Mouse (Mus musculus) midbrain, embryonic 13.5 days (tissue): ENCODE results near the gene Plod2. TPM values are rescaled to one million over a fixed set of nuclear protein-coding genes. Genes with fewer than 3 reads are reported as not detected.

Source experiments
- ATAC-seq: fragments of 200-750 bp; cut with Nextera tagmentation; 2 replicates; pipeline ENCODE4 v1.8.0; 2017; ENCODE audit warnings: mild to moderate bottlenecking, moderate TSS enrichment, moderate library complexity
- H3K27ac ChIP-seq: fragments of 300-500 bp; sonication (generic); 2 replicates; pipeline ENCODE4 v1.5.1; 2015; ENCODE audit warnings: inconsistent platforms, mild to moderate bottlenecking, moderate library complexity
- H3K27me3 ChIP-seq: fragments of 300-500 bp; sonication (generic); 2 replicates; pipeline ENCODE4 v1.6.1; 2015; ENCODE audit warnings: mild to moderate bottlenecking, inconsistent platforms
- H3K36me3 ChIP-seq: fragments of 300-500 bp; sonication (generic); 2 replicates; pipeline ENCODE4 v1.6.1; 2015; ENCODE audit warnings: mild to moderate bottlenecking, inconsistent platforms
- H3K4me1 ChIP-seq: fragments of 300-500 bp; sonication (generic); replicated peaks from 2 replicates; pipeline ENCODE4 v1.6.1; 2015; ENCODE audit warnings: inconsistent platforms
- H3K4me2 ChIP-seq: fragments of 300-500 bp; sonication (generic); replicated peaks from 2 replicates; pipeline ENCODE4 v1.6.1; 2015; ENCODE audit warnings: moderate library complexity, mild to moderate bottlenecking, inconsistent platforms
- H3K4me3 ChIP-seq: fragments of 300-500 bp; sonication (generic); replicated peaks from 2 replicates; pipeline ENCODE4 v1.5.1; 2015; ENCODE audit warnings: mild to moderate bottlenecking, inconsistent platforms
- H3K9ac ChIP-seq: fragments of 300-500 bp; sonication (generic); replicated peaks from 2 replicates; pipeline ENCODE4 v1.6.1; 2015; ENCODE audit warnings: mild to moderate bottlenecking, inconsistent platforms
- H3K9me3 ChIP-seq: fragments of 300-500 bp; sonication (generic); 2 replicates; pipeline ENCODE4 v1.6.1; 2016; ENCODE audit warnings: mild to moderate bottlenecking, inconsistent platforms
- WGBS: fragments of 180-500 bp; shearing (Covaris S2); methylation state at CpG from one replicate; pipeline ENCODE4 v1.1.7; 2015; 5-methylcytosine and 5-hydroxymethylcytosine counted together
- polyA plus RNA-seq: library from polyadenylated mRNA; unstranded; fragments of >200 nt; fragmentation: Nextera tagmentation; extraction: Ambion mirVana; gene quantifications from 2 replicates; pipeline ENCODE4 v1.2.1, GENCODE M21; 2015

Gene Plod2
- polyA plus RNA-seq, 1 experiment from 2014 or later = 11.1 TPM

DNA sequence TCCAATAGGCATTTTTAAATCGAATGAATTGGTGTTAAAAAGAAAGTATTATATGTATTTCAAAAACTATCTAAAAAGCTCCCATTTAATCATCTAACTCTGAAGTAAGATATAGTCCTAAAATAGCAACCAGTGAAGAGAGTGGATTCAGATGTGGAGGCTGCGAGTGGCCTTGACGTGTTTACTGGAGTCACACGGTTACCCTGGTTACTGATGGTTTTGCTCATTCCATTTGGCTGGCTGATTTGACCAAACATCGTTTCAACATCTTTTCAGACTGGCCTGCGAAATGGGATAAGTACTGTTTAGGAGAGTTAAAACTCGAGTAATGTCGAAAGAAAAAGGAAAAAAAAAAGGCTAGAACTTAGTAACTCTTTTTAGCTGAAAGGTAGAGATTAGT, 71.2 kb downstream of the Plod2 start:
- Histone ChIP-seq H3K4me3 (no peak overlapping the region), H3K9me3 (no peaks in the 10 kb centered on the region), H3K36me3 (no peaks in the 10 kb centered on the region), H3K4me2 (no peak overlapping the region), H3K27me3 (no peaks in the 10 kb centered on the region), H3K4me1 (no peaks in the 10 kb centered on the region), H3K9ac (no peak overlapping the region), H3K27ac (no peak overlapping the region)
- ATAC-seq = no peak
- 76% methylated on average over 8 of the region's 8 CpGs for WGBS

DNA sequence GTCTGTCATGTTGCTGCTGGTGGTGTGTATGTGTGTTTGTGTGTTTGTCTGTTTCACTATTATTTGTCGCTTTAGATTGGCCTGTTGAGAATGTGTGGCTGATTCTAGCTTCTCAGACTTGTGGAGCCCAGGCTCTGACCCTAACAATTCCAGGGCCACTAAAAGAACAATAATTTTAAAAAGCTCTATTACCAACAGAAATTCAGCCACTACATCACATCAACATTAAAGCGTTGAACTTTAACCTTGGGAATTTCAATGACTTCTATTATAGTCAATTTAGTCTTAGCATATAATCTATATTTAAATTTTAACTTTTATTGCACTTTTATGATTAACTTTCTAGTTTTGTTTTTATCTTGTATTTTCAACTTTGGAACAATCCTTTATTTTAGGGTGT, 74.4 kb downstream of the Plod2 start:
- Histone ChIP-seq H3K9ac (no peak overlapping the region), H3K36me3 (no peaks in the 10 kb centered on the region), H3K9me3 (no peaks in the 10 kb centered on the region), H3K4me1 (no peaks in the 10 kb centered on the region), H3K27ac (no peak overlapping the region), H3K4me2 (no peak overlapping the region), H3K27me3 (no peaks in the 10 kb centered on the region), H3K4me3 (no peak overlapping the region)
- no peak for ATAC-seq
- WGBS = 93% methylated on average over 2 of the region's 2 CpGs

DNA sequence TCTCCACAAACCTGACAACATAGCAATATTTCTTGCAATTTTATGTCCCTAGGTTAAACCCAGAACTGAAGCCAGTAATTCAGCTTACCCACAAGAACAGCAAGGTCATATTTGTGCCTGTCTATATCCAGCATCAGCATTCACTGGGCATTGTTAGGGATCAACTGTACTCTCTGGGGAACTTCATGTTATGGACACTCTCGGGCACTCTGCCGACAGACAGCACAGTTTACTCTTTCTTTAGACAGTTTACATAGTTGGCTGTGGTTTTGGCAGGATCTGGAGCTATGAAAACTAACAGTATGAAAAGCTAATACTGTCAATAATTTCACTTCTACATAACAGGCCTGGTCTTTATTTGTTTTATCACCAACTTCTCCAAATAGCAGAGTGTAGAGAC, 75.4 kb downstream of the Plod2 start:
- no peaks in the 10 kb centered on the region for H3K27me3 ChIP-seq
- no peak overlapping the region for H3K4me3 ChIP-seq
- no peak overlapping the region for H3K27ac ChIP-seq
- ATAC-seq = no peak
- H3K4me2 ChIP-seq = no peak overlapping the region
- no peaks in the 10 kb centered on the region for H3K36me3 ChIP-seq
- no peaks in the 10 kb centered on the region for H3K9me3 ChIP-seq
- H3K4me1 ChIP-seq = no peaks in the 10 kb centered on the region
- no peak overlapping the region for H3K9ac ChIP-seq
- 91% methylated on average over 2 of the region's 2 CpGs for WGBS

DNA sequence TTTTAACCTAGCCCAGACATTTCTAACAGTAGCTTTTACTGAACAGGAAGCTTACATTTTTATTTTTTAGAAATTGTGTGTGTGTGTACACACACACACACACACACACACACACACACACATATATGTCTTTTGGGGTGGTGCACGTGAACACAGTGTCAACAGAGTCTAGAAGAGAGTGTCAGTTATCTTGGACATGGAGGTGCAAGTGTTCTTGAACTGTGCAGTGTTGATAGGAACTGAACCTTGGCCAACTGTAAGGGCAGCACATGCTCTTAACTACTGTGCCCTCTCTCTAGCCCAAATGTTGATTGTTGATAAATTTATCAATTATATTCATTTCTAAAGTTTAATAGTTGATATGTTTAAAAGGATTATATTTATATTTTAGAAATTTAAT, 78.1 kb downstream of the Plod2 start:
- H3K27ac ChIP-seq = no peak overlapping the region
- H3K9ac ChIP-seq = no peak overlapping the region
- H3K4me2 ChIP-seq = no peak overlapping the region
- no peaks in the 10 kb centered on the region for H3K36me3 ChIP-seq
- no peaks in the 10 kb centered on the region for H3K4me1 ChIP-seq
- no peaks in the 10 kb centered on the region for H3K27me3 ChIP-seq
- H3K4me3 ChIP-seq = no peak overlapping the region
- 75% methylated on average over 1 of the region's 1 CpGs for WGBS
- ATAC-seq = no peak
- H3K9me3 ChIP-seq = no peaks in the 10 kb centered on the region

DNA sequence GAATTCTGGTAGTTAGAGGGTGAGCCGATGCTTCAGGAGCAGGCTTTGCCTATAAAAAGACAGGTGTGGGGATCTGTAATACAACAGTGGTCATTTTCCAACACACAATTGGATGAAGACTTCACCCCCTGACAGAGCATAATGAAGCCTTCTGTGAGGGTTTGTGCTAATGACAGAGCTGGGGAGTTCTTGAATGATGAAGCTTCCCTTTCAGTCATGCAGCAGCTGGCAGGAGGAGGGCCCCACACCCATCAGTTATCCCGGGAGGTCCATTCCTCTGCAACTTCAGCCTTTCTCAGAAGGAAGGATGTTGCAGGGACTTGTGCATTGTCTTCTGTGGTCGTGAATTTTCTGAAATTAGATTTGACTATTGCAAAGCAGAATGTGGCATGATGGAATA, 79.2 kb downstream of the Plod2 start:
- Histone ChIP-seq H3K4me2 (no peak overlapping the region), H3K9me3 (no peaks in the 10 kb centered on the region), H3K27me3 (no peaks in the 10 kb centered on the region), H3K36me3 (no peaks in the 10 kb centered on the region), H3K4me1 (no peaks in the 10 kb centered on the region), H3K4me3 (no peak overlapping the region), H3K9ac (no peak overlapping the region), H3K27ac (no peak overlapping the region)
- no peak for ATAC-seq
- WGBS = 69% methylated on average over 3 of the region's 3 CpGs

DNA sequence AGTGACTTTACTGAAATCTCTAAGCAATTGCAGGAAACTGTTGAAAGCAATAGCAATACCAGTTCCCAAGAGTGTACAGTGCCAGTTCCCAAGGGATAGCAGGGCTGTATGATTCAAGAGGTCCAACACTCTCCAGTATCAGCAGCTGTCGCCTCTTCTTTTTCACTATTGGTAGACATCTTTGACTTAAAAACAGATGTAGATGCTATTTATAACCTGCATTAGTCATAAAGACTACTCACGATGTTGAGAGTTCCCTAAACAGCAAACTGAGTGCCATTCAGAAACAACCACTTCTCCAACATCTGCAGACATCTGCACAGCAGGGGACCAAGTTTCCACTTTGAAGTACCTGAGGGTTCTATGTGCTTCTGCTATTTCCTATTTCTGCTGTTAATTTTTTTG, 79.9 kb downstream of the Plod2 start:
- Histone ChIP-seq H3K4me1 (no peaks in the 10 kb centered on the region), H3K27me3 (no peaks in the 10 kb centered on the region), H3K9ac (no peak overlapping the region), H3K27ac (no peak overlapping the region), H3K36me3 (no peaks in the 10 kb centered on the region), H3K4me3 (no peak overlapping the region), H3K9me3 (no peaks in the 10 kb centered on the region), H3K4me2 (no peak overlapping the region)
- no peak for ATAC-seq
- WGBS = 82% methylated on average over 2 of the region's 2 CpGs

DNA sequence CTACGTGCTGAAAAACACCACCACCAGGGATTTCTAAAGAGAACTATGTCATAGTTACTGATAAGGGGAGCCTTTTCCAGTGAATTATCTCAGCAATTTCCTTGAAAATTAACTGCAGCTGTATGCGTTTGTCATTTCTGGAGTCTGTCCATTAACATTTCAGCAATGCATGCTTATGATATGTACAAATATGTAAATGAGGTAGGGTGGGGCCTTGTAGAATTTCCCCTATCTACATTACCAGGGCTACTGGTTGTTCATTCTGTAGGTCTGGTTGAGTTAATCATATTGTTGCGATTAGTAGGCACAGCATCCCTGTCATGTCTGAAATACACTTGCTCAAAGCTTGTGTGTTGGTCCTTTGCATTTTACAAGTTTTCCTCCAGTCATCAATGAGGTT, 92.8 kb downstream of the Plod2 start:
- Histone ChIP-seq H3K9me3 (no peaks in the 10 kb centered on the region), H3K4me2 (no peak overlapping the region), H3K36me3 (no peaks in the 10 kb centered on the region), H3K9ac (no peak overlapping the region), H3K27me3 (no peaks in the 10 kb centered on the region), H3K27ac (no peak overlapping the region), H3K4me1 (no peaks in the 10 kb centered on the region), H3K4me3 (no peak overlapping the region)
- 90% methylated on average over 3 of the region's 3 CpGs for WGBS
- no peak for ATAC-seq

DNA sequence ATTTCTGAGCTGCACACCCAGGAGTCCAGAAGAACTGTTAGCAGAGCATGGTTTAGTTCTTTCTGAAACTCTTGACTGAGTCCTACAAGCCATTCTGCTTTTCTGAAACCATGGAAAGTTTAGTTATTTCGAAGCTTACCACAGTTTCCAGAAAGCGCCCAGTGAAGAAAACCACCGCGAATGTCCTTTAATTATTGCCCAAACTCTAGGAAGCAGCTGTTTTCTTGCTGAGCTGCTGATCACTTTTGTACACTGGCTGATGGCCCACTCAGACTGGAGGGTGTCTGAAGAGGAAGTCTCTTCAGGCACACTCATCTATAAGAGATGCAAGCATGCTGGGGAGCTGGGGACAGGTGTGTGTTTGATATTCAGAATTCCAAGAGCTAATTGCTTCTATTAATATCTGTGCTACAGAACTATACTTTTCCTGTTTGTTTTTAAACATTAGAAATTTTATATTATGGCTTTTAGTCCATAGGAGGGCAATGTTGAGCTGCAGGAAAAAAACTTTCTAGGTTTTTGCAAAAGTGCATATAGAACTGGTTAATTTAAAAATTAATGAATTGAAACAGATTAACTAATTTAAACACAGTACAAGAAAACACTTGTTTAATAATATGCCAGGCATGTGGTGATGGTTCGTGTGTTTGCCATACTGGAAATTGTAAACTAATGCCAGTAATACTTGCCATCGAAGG, 97.3 kb downstream of the Plod2 start:
- 88% methylated on average over 6 of the region's 6 CpGs for WGBS
- H3K4me1 ChIP-seq = no peaks in the 10 kb centered on the region
- no peak overlapping the region for H3K9ac ChIP-seq
- no peak overlapping the region for H3K4me3 ChIP-seq
- ATAC-seq = no peak
- H3K27me3 ChIP-seq = no peaks in the 10 kb centered on the region
- H3K9me3 ChIP-seq = no peaks in the 10 kb centered on the region
- H3K27ac ChIP-seq = no peak overlapping the region
- H3K36me3 ChIP-seq = no peaks in the 10 kb centered on the region
- no peak overlapping the region for H3K4me2 ChIP-seq

DNA sequence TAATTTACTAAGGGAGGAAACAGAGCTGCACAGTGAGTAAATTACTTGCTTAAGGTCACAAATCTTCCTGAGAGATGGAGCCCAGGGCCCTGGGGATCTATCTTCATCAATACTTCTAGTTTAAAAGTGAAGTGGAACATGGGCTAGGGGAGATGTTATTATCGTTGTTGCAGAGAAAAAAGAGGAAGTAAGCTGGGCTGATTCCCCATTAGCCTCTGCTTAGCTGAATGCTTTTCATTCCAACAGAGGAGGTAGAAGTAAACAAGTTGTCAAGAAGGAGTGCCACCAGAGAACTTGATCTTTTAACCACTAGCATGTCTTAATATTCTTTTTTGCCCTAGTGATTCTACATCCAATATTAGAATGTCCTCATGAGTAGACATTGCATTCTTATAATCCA, 99.7 kb downstream of the Plod2 start:
- no peaks in the 10 kb centered on the region for H3K4me1 ChIP-seq
- no peak overlapping the region for H3K4me3 ChIP-seq
- H3K27me3 ChIP-seq = no peaks in the 10 kb centered on the region
- H3K9me3 ChIP-seq = peaks cover 2% of the 10 kb centered on the region; the same call in 1 of the 2 replicates
- H3K27ac ChIP-seq = no peak overlapping the region
- WGBS = 96% methylated on average over 1 of the region's 1 CpGs
- no peak overlapping the region for H3K9ac ChIP-seq
- no peaks in the 10 kb centered on the region for H3K36me3 ChIP-seq
- no peak for ATAC-seq
- H3K4me2 ChIP-seq = no peak overlapping the region

Other genes with a start within 250 kb of the Plod2 start
- gene 1700057G04Rik, start 232.8 kb upstream of the Plod2 start, polyA plus RNA-seq = not detected in 2 replicates
- 0.98 and 1.1 TPM in 2 replicates for gene Plscr4, start 84.8 kb upstream of the Plod2 start, polyA plus RNA-seq